Mouse (Mus musculus) liver, embryonic 11.5 days (tissue): ENCODE data around the gene AY358078. TPM values are rescaled to one million over a fixed set of nuclear protein-coding genes. Genes with fewer than 3 reads are reported as not detected.
"Not testable (repeated sequence)": the region's sequence is repeated elsewhere in the genome, so short reads cannot be mapped to it uniquely, and the experiment has no call there.

ENCODE experiments used
- ATAC-seq: fragments of 200-750 bp; cut with Nextera tagmentation; replicated peaks from 2 replicates; pipeline ENCODE4 v1.8.0; 2017; ENCODE audit warnings: moderate number of reproducible peaks, mild to moderate bottlenecking, moderate TSS enrichment, moderate library complexity; ENCODE audit not compliant: low FRiP score
- DNase-seq: peaks from one replicate; pipeline ENCODE4 v3.0.0-alpha.2; 2017; ENCODE audit warnings: low spot score
- H3K27ac ChIP-seq: fragments of 300-500 bp; sonication (generic); 2 replicates; pipeline ENCODE4 v1.5.1; 2014; ENCODE audit warnings: mild to moderate bottlenecking, low read depth, low read length, control low read depth
- H3K27me3 ChIP-seq: fragments of 300-500 bp; sonication (generic); replicated peaks from 2 replicates; pipeline ENCODE4 v1.6.1; 2014; ENCODE audit warnings: low read length, mixed read lengths; ENCODE audit not compliant: control insufficient read depth, insufficient read depth
- H3K36me3 ChIP-seq: fragments of 300-500 bp; sonication (generic); 2 replicates; pipeline ENCODE4 v1.6.1; 2014; ENCODE audit warnings: mild to moderate bottlenecking, low read length, moderate library complexity, mixed read lengths; ENCODE audit not compliant: control insufficient read depth, insufficient read depth
- H3K4me1 ChIP-seq: fragments of 300-500 bp; sonication (generic); replicated peaks from 2 replicates; pipeline ENCODE4 v1.6.1; 2014; ENCODE audit warnings: low read length, mixed read lengths; ENCODE audit not compliant: control insufficient read depth, insufficient read depth
- H3K4me2 ChIP-seq: fragments of 300-500 bp; sonication (generic); 2 replicates; pipeline ENCODE4 v1.6.1; 2014; ENCODE audit warnings: mild to moderate bottlenecking, control low read depth, moderate library complexity
- H3K4me3 ChIP-seq: fragments of 300-500 bp; sonication (generic); 2 replicates; pipeline ENCODE4 v1.5.1; 2014; ENCODE audit warnings: low read depth, low read length, control low read depth
- H3K9ac ChIP-seq: fragments of 300-500 bp; sonication (generic); 2 replicates; pipeline ENCODE4 v1.6.1; 2014; ENCODE audit warnings: low read depth, low read length, control low read depth
- H3K9me3 ChIP-seq: fragments of 300-500 bp; sonication (generic); 2 replicates; pipeline ENCODE4 v1.6.1; 2016; ENCODE audit warnings: low read length, inconsistent platforms, mixed read lengths; ENCODE audit not compliant: control insufficient read depth
- WGBS: fragments of 180-500 bp; shearing (Covaris S2); extraction: QIAGEN DNeasy Blood & Tissue Kit; methylation state at CpG from one replicate; pipeline ENCODE4 v1.1.7; 2014; 5-methylcytosine and 5-hydroxymethylcytosine counted together
- microRNA-seq: library from miRNA; unstranded; fragments of <30 nt; microRNA quantifications from one replicate; pipeline ENCODE4, GENCODE M21; 2017; ENCODE audit warnings: borderline number of aligned reads
- polyA plus RNA-seq: library from polyadenylated mRNA; unstranded; fragments of >200 nt; fragmentation: Nextera tagmentation; extraction: Ambion mirVana; gene quantifications from 2 replicates; pipeline ENCODE4 v1.2.1, GENCODE M21; 2014

AY358078 gene
- polyA plus RNA-seq, 1 experiment from 2014 or later = not detected

- not testable (repeated sequence) for H3K27ac ChIP-seq, H3K4me1 ChIP-seq, DNase-seq, H3K4me2 ChIP-seq, H3K9me3 ChIP-seq, ATAC-seq, H3K27me3 ChIP-seq, H3K36me3 ChIP-seq, H3K4me3 ChIP-seq, H3K9ac ChIP-seq
- 44% methylated on average over 3 of the region's 3 CpGs for WGBS
These were observed 51.2 kb downstream of the AY358078 start for GRCm38 (mm10) chr14:51851006-51851405.

GRCm38 (mm10) chr14:51853399-51853798 lies 53.6 kb downstream of the AY358078 start, which contains the start of gene Ear6:
Ear6 (plus strand) TSS chr14:51853699.
- H3K9me3 ChIP-seq = no peaks in the 10 kb centered on the region
- DNase-seq = no peak
- no peak within 1 kb of the TSS for H3K9ac ChIP-seq
- no peak within 1 kb of the TSS for H3K27ac ChIP-seq
- no peak for ATAC-seq
- no peaks in the 10 kb centered on the region for H3K4me1 ChIP-seq
- H3K36me3 ChIP-seq = no peaks in the 10 kb centered on the region
- H3K4me2 ChIP-seq = no peak within 1 kb of the TSS
- H3K4me3 ChIP-seq = no peak within 1 kb of the TSS
- no peaks in the 10 kb centered on the region for H3K27me3 ChIP-seq

- not testable (repeated sequence) for H3K36me3 ChIP-seq, H3K27ac ChIP-seq, H3K9me3 ChIP-seq, H3K4me1 ChIP-seq, H3K4me2 ChIP-seq, H3K27me3 ChIP-seq, DNase-seq, H3K9ac ChIP-seq, ATAC-seq, H3K4me3 ChIP-seq
- 66% methylated on average over 7 of the region's 7 CpGs for WGBS
These were observed 55.4 kb downstream of the AY358078 start for GRCm38 (mm10) chr14:51855280-51855679.

GRCm38 (mm10) chr14:51863603-51864002 lies 63.8 kb downstream of the AY358078 start:
- not testable (repeated sequence) for H3K9me3 ChIP-seq, DNase-seq, H3K4me3 ChIP-seq, H3K36me3 ChIP-seq, ATAC-seq, H3K4me2 ChIP-seq, H3K4me1 ChIP-seq, H3K27me3 ChIP-seq, H3K27ac ChIP-seq, H3K9ac ChIP-seq
- WGBS = 7% methylated on average over 1 of the region's 1 CpGs

- 68% methylated on average over 2 of the region's 2 CpGs for WGBS
- Histone ChIP-seq H3K36me3 (no peaks in the 10 kb centered on the region), H3K9me3 (no peaks in the 10 kb centered on the region), H3K4me1 (no peaks in the 10 kb centered on the region), H3K27me3 (no peaks in the 10 kb centered on the region), H3K4me3 (no peak overlapping the region), H3K27ac (no peak overlapping the region), H3K4me2 (no peak overlapping the region), H3K9ac (no peak overlapping the region)
- no peak for ATAC-seq
- DNase-seq = no peak
These were observed 70.9 kb downstream of the AY358078 start for GRCm38 (mm10) chr14:51870756-51871155.

GRCm38 (mm10) chr14:51871741-51872140 lies 71.9 kb downstream of the AY358078 start:
- H3K27ac ChIP-seq = no peak overlapping the region
- H3K36me3 ChIP-seq = no peaks in the 10 kb centered on the region
- no peak overlapping the region for H3K4me2 ChIP-seq
- no peak overlapping the region for H3K4me3 ChIP-seq
- no peaks in the 10 kb centered on the region for H3K27me3 ChIP-seq
- H3K9ac ChIP-seq = no peak overlapping the region
- H3K9me3 ChIP-seq = no peaks in the 10 kb centered on the region
- WGBS = 72% methylated on average over 9 of the region's 9 CpGs
- H3K4me1 ChIP-seq = no peaks in the 10 kb centered on the region
- DNase-seq (no peak), ATAC-seq (no peak)

Small RNA genes within 50 kb of the gene (microRNA-seq; reads per million reads assigned to microRNA genes)
- not detected for gene Gm27375

Other genes with a start within 250 kb of the AY358078 start
- 0.21 TPM in 1 of 2 replicates, not detected in the other for gene Gm5622, start 247.3 kb upstream of the AY358078 start, polyA plus RNA-seq
- not detected in 2 replicates for gene Gm17175, start 226.0 kb upstream of the AY358078 start, polyA plus RNA-seq
- gene Gm17174, start 207.9 kb upstream of the AY358078 start, polyA plus RNA-seq = not detected in 2 replicates
- gene Gm17078, start 188.7 kb upstream of the AY358078 start, polyA plus RNA-seq = not detected in 2 replicates
- not detected in 2 replicates for gene Gm4181, start 164.4 kb upstream of the AY358078 start, polyA plus RNA-seq
- gene Gm17079, start 104.6 kb upstream of the AY358078 start, polyA plus RNA-seq = not detected in 2 replicates
- not detected in 2 replicates for gene Gm5800, start 82.9 kb upstream of the AY358078 start, polyA plus RNA-seq
- gene Ang4, start 26.5 kb upstream of the AY358078 start, polyA plus RNA-seq = not detected in 2 replicates
- gene Ear6, start 53.7 kb downstream of the AY358078 start, polyA plus RNA-seq = 7.6 and 13.2 TPM in 2 replicates
- 32.5 and 42.6 TPM in 2 replicates for gene Mettl17, start 84.8 kb downstream of the AY358078 start, polyA plus RNA-seq
- 0.07 and 0.14 TPM in 2 replicates for gene Slc39a2, start 92.8 kb downstream of the AY358078 start, polyA plus RNA-seq
- 19.2 and 21.5 TPM in 2 replicates for gene Ndrg2, start 114.1 kb downstream of the AY358078 start, polyA plus RNA-seq
- gene Tppp2, start 118.4 kb downstream of the AY358078 start, polyA plus RNA-seq = not detected in 2 replicates
- gene Rnase13, start 122.7 kb downstream of the AY358078 start, polyA plus RNA-seq = not detected in 2 replicates
- 50.7 and 61.8 TPM in 2 replicates for gene Arhgef40, start 184.7 kb downstream of the AY358078 start, polyA plus RNA-seq
- gene Tmem253, start 215.6 kb downstream of the AY358078 start, polyA plus RNA-seq = 0.85 TPM in 1 of 2 replicates, not detected in the other
- 19.8 and 21.9 TPM in 2 replicates for gene Zfp219, start 220.7 kb downstream of the AY358078 start, polyA plus RNA-seq
- not detected in 2 replicates for gene Olfr221, start 242.4 kb downstream of the AY358078 start, polyA plus RNA-seq